Mouse (Mus musculus): ENCODE measurements around the gene Dis3l2. TPM values are rescaled to one million over a fixed set of nuclear protein-coding genes. Genes with fewer than 3 reads are reported as not detected.

Dis3l2 gene
- polyA plus RNA-seq, 1 experiment from 2014 or later = 23.2 TPM

DNA sequence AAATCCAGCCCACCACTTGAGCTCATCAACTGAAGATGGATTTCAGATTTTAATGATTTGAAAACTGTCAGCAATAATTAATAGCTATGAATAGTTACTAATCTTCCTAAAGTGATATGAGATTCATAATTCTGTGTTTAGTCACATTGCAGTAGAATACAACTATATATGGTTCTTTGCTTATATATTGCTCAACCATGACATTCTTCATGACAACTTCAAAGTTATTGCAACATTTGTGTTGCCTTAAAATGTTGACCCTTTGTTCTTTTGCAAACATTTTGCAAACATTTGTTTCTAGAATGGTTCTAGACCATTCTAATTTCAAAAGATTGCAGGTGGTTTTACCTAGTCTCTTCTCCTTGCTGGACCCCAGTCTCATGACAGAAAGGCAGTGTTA is 175.1 kb downstream of the Dis3l2 start:
- Histone ChIP-seq H3K4me3 (no peak overlapping the region), H3K27me3 (ENCODE audit: insufficient read depth, poor library complexity, severe bottlenecking) (no peaks in the 10 kb centered on the region), H3K27ac (no peak overlapping the region), H3K9me3 (no peaks in the 10 kb centered on the region), H3K36me3 (no peaks in the 10 kb centered on the region), H3K4me1 (no peaks in the 10 kb centered on the region)
- DNase-seq (ENCODE audit: low spot score) = no peak

DNA sequence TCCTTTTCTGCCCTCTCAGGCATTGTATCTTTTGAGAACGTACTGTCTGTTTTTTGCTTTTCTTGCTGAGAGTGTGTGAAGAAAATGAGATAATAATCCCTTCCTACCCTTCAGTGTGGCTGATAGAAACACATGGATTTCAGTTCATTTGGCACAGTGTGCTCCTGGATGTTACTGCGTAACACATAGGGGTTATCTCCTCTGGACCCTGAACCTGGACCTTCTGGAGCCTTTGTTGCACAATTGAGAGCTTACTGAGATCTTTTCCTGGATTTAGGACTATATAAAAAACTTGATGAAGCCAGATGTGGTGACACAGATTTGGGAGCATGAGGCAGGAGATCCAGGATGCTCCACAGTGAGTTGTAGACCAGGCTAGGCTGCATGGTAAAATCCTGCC is 175.9 kb downstream of the Dis3l2 start:
- no peak for DNase-seq (ENCODE audit: low spot score)
- H3K9me3 ChIP-seq = no peaks in the 10 kb centered on the region
- no peaks in the 10 kb centered on the region for H3K36me3 ChIP-seq
- no peak overlapping the region for H3K4me3 ChIP-seq
- WGBS = 88% methylated on average over 2 of the region's 2 CpGs
- H3K27ac ChIP-seq = no peak overlapping the region
- H3K4me1 ChIP-seq = no peaks in the 10 kb centered on the region
- H3K27me3 ChIP-seq (ENCODE audit: insufficient read depth, poor library complexity, severe bottlenecking) = no peaks in the 10 kb centered on the region

DNA sequence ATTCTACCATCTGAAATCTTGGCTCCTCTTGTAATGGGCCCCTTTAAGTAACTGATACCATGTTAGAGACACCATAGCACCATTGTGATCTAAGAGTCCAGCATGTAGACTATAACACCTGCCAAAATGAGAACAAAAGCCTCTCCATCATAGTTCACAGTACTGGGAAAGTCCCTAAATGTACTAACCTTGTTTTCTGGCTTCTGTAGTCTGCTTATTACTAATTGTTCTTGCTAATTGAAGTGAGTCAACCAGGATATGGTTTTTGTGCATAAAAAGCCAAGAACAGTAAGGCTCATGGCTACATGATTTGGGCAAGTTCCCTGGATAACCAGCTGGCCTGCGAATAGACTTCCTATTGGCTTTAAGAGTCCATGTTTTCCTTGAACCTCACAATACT is 183.5 kb downstream of the Dis3l2 start:
- 88% methylated on average over 1 of the region's 1 CpGs for WGBS
- no peaks in the 10 kb centered on the region for H3K9me3 ChIP-seq
- H3K27ac ChIP-seq = no peak overlapping the region
- no peak overlapping the region for H3K4me3 ChIP-seq
- no peaks in the 10 kb centered on the region for H3K36me3 ChIP-seq
- no peaks in the 10 kb centered on the region for H3K4me1 ChIP-seq
- no peak for DNase-seq (ENCODE audit: low spot score)
- no peaks in the 10 kb centered on the region for H3K27me3 ChIP-seq (ENCODE audit: insufficient read depth, poor library complexity, severe bottlenecking)

DNA sequence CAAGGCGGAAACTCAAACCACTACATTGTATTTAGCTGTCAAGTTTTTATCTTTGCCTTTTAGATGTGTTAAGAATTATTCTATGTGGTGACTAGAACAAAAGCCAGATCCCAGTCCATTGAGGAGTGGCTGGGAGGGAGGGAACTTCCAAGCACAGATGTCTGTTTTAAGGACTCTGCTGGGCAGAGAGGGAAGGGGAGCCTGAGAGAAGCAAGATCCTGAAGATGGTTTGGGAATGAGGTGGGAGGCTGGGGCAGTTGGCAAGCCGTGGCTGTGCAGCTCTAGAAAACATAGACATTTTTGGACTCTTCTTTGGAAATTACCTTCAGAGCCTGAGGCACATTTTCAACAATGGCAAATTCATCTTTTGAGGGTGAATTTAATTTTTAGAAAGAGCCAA is 208.9 kb downstream of the Dis3l2 start:
- 58% methylated on average over 2 of the region's 2 CpGs for WGBS

DNA sequence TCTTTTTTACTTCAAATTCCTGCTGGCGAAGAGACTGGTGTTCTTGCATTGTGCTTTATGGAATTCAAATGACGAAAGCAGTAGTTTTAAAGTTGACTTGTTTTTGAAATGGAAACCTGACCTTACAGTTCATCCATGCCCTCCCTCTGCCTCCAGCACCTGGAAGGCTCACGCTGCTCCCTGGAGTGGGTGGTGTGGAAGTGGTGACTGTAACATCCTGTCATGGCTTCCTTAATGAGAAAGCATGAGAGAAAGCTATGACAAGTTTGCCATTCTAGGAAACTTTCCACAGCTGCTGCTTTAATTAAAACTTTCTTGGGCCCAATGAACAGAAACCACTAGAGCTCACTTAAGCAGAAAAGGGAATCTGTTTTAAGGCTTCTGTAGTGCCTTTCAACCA is 210.3 kb downstream of the Dis3l2 start:
- Histone ChIP-seq H3K4me1 (no peaks in the 10 kb centered on the region), H3K27ac (no peak overlapping the region), H3K4me3 (no peak overlapping the region), H3K27me3 (ENCODE audit: insufficient read depth, poor library complexity, severe bottlenecking) (no peaks in the 10 kb centered on the region), H3K36me3 (no peaks in the 10 kb centered on the region), H3K9me3 (no peaks in the 10 kb centered on the region)
- DNase-seq (ENCODE audit: low spot score) = no peak
- WGBS = 86% methylated on average over 3 of the region's 3 CpGs

More for the DNA sequence above, 208.9 kb downstream of the Dis3l2 start:
- Histone ChIP-seq H3K4me1 (no peaks in the 10 kb centered on the region), H3K4me3 (no peak overlapping the region), H3K36me3 (no peaks in the 10 kb centered on the region), H3K9me3 (no peaks in the 10 kb centered on the region), H3K27me3 (ENCODE audit: insufficient read depth, poor library complexity, severe bottlenecking) (no peaks in the 10 kb centered on the region), H3K27ac (no peak overlapping the region)
- no peak for DNase-seq (ENCODE audit: low spot score)

DNA sequence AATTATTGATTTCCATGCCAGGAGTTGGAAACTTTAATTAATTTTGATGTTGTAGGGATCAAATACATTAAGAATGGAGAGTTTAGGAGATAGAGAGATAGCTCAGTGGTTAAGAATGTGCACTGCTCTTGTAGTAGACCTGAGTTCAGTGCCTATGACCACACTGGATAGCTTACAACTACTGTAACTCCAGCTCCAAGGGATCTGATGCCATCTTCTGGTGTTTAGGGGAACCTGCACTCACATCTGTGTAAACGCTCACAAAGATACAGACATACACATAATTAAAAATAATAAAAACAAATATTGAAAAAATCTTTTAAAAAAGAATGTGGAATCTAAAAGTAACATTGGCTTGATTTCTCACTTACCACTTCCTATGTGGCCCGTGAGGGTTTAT is 211.1 kb downstream of the Dis3l2 start:
- Histone ChIP-seq H3K27ac (no peak overlapping the region), H3K4me1 (no peaks in the 10 kb centered on the region), H3K36me3 (no peaks in the 10 kb centered on the region), H3K27me3 (ENCODE audit: insufficient read depth, poor library complexity, severe bottlenecking) (no peaks in the 10 kb centered on the region), H3K4me3 (no peak overlapping the region), H3K9me3 (no peaks in the 10 kb centered on the region)
- 92% methylated on average over 2 of the region's 2 CpGs for WGBS
- DNase-seq (ENCODE audit: low spot score) = no peak

DNA sequence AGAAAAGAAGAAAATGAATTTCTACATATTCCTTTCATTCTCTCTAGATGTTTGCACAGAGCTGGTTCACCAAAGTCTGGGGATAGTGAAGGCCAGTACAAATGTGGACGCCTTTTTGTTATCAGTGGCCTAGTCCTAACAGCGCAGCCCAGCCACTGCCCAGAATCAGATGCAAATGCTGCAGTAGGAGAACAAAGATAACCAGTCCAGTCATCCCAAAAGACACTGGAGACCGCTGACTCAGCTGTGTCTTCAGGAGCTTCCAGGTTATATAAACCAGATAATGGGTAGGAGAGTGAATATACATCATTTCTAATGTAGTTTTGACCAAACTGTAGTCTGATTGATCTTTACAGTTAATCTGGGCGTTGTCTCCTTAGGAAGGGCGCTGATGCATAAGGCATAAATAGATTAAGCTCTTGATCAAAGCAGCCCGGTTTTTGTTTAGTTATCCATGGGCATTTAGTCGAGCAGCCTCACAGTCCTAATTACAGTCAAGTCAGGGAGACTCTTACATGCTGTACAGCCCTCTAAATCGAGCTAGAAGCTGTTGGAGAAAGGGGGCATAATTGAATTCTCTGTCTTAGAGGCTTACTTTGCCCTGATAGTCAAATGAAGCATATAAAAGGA is 212.9 kb downstream of the Dis3l2 start:
- Histone ChIP-seq H3K4me1 (no peaks in the 10 kb centered on the region), H3K4me3 (no peak overlapping the region)

DNA sequence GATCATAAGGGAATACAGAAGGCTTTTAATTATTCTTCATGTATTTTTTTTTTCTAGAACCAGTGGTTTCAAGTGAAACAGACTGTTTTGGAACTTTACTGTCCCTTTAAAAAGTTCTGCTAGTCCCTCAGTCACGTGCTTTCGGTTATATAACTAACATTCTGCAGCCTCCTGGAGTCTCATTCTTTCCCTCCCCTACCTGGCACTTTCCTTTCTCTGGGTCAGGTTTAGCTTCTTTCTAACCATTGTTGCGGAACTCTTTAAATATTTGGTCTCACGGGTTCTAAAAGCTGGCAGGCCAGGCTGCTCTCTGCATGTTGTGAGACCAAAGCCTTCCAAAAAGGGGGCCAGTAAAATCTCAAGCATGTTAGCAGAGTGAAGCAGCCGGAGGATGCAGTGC is 222.2 kb downstream of the Dis3l2 start:
- H3K27me3 ChIP-seq (ENCODE audit: insufficient read depth, poor library complexity, severe bottlenecking) = no peaks in the 10 kb centered on the region
- 81% methylated on average over 5 of the region's 5 CpGs for whole genome bisulfite sequencing
- no peaks in the 10 kb centered on the region for H3K4me1 ChIP-seq
- no peak for DNase-seq (ENCODE audit: low spot score)
- no peak overlapping the region for H3K4me3 ChIP-seq
- no peak overlapping the region for H3K27ac ChIP-seq
- H3K9me3 ChIP-seq = no peaks in the 10 kb centered on the region
- H3K36me3 ChIP-seq = 0 out of 2 replicates have a peak, but pooled peaks cover 3% of the 10 kb centered on the region

More for the DNA sequence above, 212.9 kb downstream of the Dis3l2 start:
- no peaks in the 10 kb centered on the region for H3K36me3 ChIP-seq
- no peak for DNase-seq (ENCODE audit: low spot score)
- H3K9me3 ChIP-seq = no peaks in the 10 kb centered on the region
- WGBS = 72% methylated on average over 8 of the region's 8 CpGs
- H3K27me3 ChIP-seq (ENCODE audit: insufficient read depth, poor library complexity, severe bottlenecking) = no peaks in the 10 kb centered on the region
- no peak overlapping the region for H3K27ac ChIP-seq

DNA sequence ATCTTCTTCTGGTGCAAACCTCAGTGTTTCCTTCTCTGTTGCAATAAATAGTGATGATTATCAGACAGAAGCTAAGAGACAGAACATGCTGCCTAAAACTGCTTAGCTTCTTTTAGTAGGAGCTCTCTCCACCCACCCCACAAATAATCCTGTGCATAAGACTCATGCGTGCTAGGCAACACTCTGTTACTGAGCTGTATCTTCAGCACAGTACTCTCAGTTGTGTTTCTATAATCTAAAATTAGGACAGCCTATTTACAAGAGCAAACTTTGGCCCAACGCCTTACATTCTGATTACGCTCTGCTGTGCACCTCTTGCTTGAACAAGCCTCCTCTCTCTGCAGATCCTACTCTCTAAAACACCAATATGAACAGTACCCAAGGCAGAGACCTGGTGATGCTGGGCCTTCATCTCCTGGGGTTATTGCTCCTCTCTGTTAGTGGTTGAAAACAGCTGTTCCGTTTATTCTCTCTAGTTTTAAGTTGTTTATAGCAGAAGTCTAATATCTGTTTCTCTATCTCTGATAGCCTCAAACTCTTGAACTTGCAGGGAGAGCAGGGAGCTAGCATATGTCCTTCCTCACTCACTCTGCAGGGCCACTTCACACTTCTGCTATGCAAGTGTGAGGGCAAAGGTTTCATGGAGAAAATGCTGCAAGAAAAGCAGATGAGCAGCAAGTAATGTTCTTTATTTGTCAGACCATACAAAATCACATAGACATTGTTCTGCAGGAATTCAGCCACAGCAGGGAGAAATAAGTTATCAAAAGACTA is 228.2 kb downstream of the Dis3l2 start:
- WGBS = 88% methylated on average over 4 of the region's 4 CpGs
- no peaks in the 10 kb centered on the region for H3K4me1 ChIP-seq
- H3K36me3 ChIP-seq = 0 out of 2 replicates have a peak, but pooled peaks cover 3% of the 10 kb centered on the region
- no peaks in the 10 kb centered on the region for H3K27me3 ChIP-seq (ENCODE audit: insufficient read depth, poor library complexity, severe bottlenecking)
- no peak overlapping the region for H3K4me3 ChIP-seq
- no peaks in the 10 kb centered on the region for H3K9me3 ChIP-seq
- DNase-seq (ENCODE audit: low spot score) = no peak
- H3K27ac ChIP-seq = no peak overlapping the region

DNA sequence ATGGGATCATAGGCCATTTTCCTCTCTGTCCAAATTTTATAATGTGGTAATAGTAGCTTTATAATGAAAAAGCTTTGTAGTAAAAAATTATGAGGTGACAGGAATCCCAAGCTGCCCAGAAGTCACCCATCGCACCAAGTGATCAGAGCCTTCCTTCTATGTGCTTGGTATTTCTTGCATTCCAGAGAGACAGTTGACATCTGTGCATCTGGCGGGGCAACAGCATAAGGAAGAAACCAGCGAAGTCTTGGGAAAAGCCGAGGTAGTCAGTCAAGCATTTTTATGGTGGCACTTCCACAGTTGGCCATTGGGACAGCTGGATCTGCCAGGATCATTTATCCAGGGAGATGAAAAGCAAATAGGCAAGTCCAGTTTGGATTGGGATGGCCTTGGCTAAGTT is 229.2 kb downstream of the Dis3l2 start:
- Histone ChIP-seq H3K4me3 (no peak overlapping the region), H3K9me3 (no peaks in the 10 kb centered on the region), H3K27ac (no peak overlapping the region), H3K27me3 (ENCODE audit: insufficient read depth, poor library complexity, severe bottlenecking) (no peaks in the 10 kb centered on the region), H3K4me1 (no peaks in the 10 kb centered on the region), H3K36me3 (0 out of 2 replicates have a peak, but pooled peaks cover 3% of the 10 kb centered on the region)
- 85% methylated on average over 4 of the region's 4 CpGs for WGBS
- no peak for DNase-seq (ENCODE audit: low spot score)

DNA sequence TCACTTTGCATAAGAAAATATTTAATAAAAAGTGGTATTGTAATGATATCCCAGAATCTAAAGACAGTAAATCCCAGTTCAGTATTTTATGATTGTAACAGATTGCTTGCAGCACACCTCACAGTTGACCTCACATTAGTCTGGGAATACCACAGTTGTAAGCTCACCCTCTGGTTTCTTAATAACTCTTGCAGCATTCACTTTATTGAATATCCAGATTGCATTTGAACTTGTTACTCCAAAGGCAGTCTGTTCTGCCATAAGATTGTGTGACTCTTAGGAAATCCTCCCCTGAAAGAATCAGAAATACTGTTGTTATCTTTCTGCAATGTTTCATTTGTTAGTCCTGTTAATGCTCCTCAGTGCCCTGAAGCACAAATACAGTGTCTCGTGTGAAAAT is 230.0 kb downstream of the Dis3l2 start:
- no peak for DNase-seq (ENCODE audit: low spot score)
- no peak overlapping the region for H3K27ac ChIP-seq
- 83% methylated on average over 1 of the region's 1 CpGs for WGBS
- H3K4me1 ChIP-seq = no peaks in the 10 kb centered on the region
- H3K4me3 ChIP-seq = no peak overlapping the region
- H3K9me3 ChIP-seq = no peaks in the 10 kb centered on the region
- no peaks in the 10 kb centered on the region for H3K27me3 ChIP-seq (ENCODE audit: insufficient read depth, poor library complexity, severe bottlenecking)
- 0 out of 2 replicates have a peak, but pooled peaks cover 3% of the 10 kb centered on the region for H3K36me3 ChIP-seq

DNA sequence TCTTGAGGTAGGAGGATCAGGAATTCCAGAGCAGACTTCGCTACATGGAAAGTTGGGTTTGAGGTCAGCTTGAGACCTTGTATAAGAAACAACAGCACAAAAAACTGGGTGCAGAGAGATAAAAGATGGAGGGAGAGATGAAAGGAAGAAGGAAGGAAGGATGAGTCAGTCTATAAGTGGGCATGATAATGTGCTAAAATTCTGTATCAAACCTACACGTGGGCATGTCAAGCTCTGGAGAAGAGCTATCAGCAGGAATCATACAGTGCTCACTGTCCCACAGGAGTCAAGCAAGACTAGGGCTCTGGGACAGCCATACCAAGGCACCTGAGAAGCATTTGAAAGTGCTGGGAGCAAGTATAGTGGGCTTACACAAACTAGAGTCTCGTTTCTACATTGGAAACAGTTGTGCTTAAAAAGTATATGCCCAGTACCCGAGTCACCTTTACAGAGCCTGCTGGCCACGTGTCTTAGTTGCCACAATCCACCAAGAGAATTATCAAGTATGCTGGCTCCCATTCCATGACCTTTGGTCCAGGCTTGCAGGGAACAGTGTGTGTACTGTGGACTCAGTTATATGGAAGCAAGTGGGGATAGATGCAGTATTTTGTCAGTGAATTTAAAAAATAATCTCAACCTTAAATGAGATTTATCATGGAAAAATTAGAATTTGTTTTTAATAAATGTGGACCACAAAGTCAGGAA is 248.0 kb downstream of the Dis3l2 start:
- WGBS = 70% methylated on average over 5 of the region's 5 CpGs
- no peaks in the 10 kb centered on the region for H3K36me3 ChIP-seq
- H3K4me3 ChIP-seq = no peak overlapping the region
- no peaks in the 10 kb centered on the region for H3K4me1 ChIP-seq
- H3K27me3 ChIP-seq (ENCODE audit: insufficient read depth, poor library complexity, severe bottlenecking) = no peaks in the 10 kb centered on the region
- no peaks in the 10 kb centered on the region for H3K9me3 ChIP-seq
- DNase-seq (ENCODE audit: low spot score) = no peak
- no peak overlapping the region for H3K27ac ChIP-seq

DNA sequence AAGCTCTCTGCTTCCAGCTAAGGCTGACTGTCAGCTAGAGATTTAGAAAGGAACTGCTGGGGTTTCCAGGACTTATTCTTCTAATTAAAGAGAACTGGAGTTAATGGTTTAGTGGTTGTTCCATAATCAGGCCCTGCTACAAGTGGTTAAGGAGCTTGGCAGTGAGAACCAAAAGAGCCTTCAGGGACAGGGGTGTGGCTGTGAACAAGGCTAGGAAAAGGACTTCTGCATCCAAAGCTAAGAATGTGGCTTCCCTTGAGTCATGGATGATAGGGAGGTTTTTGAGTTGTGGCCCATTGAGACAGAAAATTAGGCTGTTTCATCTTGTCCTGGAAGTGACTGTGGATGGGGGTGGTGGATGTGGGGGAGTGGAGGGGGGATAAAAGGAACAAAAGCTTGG is 252.2 kb downstream of the Dis3l2 start:
- Histone ChIP-seq H3K27me3 (ENCODE audit: insufficient read depth, poor library complexity, severe bottlenecking) (no peaks in the 10 kb centered on the region), H3K9me3 (no peaks in the 10 kb centered on the region), H3K4me1 (no peaks in the 10 kb centered on the region), H3K4me3 (no peak overlapping the region), H3K36me3 (peaks cover 5% of the 10 kb centered on the region; the same call in 1 of the 2 replicates), H3K27ac (no peak overlapping the region)
- no peak for DNase-seq (ENCODE audit: low spot score)

Data from heart, embryonic 10.5 days (tissue).